Mouse (Mus musculus) lung, postnatal 25 days (tissue): ENCODE results near the gene Cbr4.

Experiments used
- DNase-seq: peaks from one replicate; pipeline ENCODE4 v3.0.0; 2022; ENCODE audit warnings: low spot score

The Cbr4 gene

DNA sequence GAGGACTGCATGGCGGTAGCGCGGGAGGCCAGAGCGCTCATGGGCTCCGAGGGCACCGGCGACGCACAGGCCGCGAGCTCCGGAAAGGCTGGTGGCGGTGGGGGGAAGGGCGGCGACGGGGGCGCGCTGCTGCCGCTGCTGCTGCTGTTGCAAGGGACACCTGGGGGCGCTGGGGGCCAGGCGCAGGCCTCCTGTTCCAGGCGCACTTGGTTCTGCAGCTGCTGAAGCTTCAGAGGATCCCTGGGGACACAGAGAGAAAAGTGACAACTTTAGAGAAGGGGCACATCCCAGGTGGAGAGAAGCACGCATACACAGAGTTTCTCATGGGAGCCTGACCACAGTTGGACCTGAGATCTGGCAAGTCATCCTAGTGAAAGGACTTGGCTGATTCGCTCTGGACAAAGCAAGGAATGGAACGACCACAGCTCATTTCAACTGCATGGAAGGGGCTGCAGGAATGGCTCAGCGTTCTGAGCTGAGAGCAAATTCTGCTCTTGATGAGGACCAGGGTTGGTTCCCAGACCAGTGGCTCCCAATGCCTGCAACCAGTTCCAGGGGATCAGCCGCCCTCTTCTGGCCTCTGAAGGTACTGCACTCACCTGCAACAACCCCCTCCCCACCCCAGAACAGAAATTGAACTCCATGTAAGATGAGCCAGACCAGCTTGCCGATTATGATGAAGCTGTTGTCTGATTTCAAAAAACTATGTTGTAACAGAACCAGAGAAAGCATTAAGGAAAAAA, 62.6 kb downstream of the Cbr4 start:
- no peak for DNase-seq

DNA sequence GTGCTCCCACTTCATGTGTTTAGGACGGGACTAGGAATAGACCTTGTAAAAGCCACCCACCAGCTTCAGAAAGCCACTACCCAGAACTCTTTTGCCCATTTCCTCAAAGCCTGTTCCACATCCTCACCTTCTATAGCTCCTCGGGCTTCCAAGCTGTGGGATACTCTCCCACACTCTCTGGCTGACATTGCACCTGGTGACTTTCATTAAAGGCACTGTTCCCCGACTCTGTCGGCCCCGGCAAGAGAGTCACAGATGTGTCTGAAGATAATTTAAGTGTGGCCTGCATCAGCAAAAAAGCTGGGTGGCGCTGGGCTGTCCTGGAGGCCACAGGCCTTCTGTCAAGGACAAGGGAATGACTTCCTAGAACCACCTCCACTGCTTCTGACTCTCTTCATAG, 64.7 kb downstream of the Cbr4 start:
- DNase-seq = no peak

DNA sequence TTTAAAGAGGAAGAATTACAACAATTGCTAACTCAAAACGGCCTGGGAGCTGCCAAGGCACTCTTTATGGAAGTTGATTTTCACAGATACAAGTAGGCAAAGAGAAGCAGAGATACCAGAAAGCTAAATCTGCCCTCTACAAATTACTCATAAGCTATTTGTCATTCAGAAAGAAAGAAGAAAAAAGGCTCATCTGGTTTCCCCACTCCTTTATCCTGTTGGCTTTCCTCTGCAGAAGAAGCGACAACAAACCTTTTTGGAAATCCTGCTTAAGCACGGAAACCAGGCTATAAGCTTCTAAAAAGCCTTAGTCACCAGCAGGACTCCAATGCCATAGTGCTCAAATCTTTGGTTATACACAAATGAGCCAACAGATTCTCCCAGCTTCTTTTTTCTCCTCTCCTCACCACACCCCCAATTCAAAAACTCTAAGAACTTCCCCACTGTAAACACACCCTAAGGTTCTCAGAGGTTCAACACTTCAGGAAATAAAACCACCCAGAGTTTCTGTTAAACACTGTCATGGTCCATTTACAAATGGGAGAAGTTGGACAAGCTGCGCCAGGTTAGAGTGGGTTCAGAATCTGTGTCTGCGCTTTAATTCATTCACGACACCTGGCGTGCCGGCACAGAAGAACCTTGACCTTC, 65.3 kb downstream of the Cbr4 start:
- DNase-seq = no peak

DNA sequence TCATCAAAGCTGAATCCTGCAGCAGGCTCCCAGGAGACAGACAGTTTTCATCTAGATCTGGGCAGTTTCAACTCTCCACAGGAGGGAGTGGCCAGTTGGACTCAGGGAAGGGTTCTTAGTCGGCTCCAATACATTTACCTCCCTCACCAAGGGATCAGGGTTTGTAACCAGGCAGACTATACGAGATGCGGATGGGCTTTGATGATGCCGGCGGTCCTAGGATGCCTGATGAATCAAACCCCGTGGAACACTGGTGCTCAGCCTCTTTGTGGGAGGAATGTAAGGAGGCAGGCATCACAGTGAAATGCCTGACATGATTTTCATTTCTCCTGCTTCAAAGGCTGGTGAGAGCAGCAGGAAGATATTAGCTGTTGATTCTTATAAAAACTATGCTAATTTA, 67.8 kb downstream of the Cbr4 start:
- no peak for DNase-seq

DNA sequence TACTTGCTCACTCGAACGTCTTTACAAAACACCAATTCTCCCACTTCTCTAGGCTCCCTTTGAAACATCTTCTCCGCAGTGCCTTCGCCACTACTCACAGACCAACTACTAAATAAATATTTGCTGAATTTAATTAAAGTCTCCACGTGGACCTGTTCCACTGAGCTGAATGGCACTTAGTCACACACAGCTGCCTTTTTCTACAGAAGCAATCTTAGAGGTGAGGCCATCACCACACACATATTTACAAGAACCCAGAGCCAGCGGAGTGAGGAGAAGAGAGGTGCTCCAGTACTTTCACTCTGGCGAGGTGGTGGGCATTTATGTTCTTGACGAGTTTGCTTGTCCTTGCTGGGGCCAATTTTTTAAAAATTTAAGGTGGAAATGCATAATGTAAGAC, 68.7 kb downstream of the Cbr4 start:
- DNase-seq = no peak
